Mouse (Mus musculus): ENCODE results near the gene Zc3hav1l. TPM values are rescaled to one million over a fixed set of nuclear protein-coding genes. Genes with fewer than 3 reads are reported as not detected.
A peak's percentile ranks its signal among the peaks of the same experiment; 100 is the strongest.

Zc3hav1l gene
- total RNA-seq (2021) = 1 to 10 TPM; 1.6 to 2.4 TPM

- peak; percentile 56 for DNase-seq (ENCODE audit: low spot score)
- intact Hi-C loops (cut with DNase I) = loop anchor here (5.0 kb wide), 1 partner anchor 58 kb away; no protein-coding TSS in a partner anchor
Measured at GRCm38 (mm10) chr6:38298761-38299401, at the start of gene Zc3hav1l. Zc3hav1l (minus strand) TSS chr6:38299259.

- intact Hi-C loops (cut with DNase I) = no loop called here
- DNase-seq (ENCODE audit: low spot score) = no peak
Measured at GRCm38 (mm10) chr6:38347875-38348274, 48.8 kb upstream of the Zc3hav1l start.

DNA sequence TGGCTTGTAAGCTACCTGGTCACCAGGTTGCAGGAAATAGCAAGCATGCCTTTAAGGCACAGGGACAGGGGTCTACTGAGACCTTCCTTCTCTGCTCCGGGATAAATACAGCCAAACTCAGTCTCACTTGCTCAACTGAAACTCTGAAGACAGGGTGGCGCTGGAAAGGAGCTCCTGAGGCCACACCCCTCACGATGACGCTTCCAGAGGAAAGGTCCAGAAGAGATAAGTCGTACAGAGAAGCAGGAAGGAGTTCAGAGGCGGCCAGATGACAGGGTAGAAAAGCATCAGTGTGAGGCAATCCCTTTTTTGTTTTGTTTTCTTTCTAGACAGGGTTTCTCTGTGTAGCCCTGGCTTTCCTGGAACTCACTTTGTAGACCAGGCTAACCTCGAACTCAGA is 46.7 kb upstream of the Zc3hav1l start:
- DNase-seq (ENCODE audit: low spot score) = peak; percentile 63
- intact Hi-C loops (cut with DNase I) = no loop called here

DNA sequence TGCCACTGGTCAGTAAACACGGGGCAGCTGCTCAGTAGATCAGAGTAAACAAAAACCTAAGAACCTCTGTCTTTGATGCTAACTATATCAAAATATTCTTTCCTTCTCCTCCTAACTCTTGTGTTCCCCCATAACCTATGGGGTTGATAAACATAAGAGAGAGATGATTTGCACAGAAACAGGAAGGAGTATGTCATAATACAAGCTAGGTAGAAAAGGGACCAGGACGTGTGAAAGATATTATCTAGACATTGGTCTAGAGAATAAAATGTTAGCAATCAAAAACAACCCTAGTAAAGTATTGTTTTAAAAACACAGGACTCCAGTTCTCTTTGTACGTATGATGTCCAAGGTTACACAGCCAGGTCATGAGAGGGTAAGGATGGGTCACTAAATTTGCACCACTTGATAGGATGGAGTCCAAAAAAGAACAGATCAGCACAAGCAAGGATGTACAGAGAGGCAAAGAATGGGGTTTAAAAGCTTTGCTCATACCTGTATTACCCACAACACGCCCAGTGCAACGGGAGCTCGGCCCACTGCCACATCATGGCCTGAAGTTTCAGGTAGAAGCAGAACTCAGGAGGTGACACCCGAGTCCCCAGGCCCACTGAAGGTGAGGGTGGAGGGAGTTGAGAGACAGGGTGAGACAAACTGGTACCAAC is 45.1 kb upstream of the Zc3hav1l start:
- intact Hi-C loops (cut with DNase I) = no loop called here

GRCm38 (mm10) chr6:38343581-38343980 is 44.5 kb upstream of the Zc3hav1l start:
- DNase-seq (ENCODE audit: low spot score) = no peak
- intact Hi-C loops (cut with DNase I) = no loop called here

More for the DNA sequence above, 45.1 kb upstream of the Zc3hav1l start:
- no peak for DNase-seq (ENCODE audit: low spot score)

DNA sequence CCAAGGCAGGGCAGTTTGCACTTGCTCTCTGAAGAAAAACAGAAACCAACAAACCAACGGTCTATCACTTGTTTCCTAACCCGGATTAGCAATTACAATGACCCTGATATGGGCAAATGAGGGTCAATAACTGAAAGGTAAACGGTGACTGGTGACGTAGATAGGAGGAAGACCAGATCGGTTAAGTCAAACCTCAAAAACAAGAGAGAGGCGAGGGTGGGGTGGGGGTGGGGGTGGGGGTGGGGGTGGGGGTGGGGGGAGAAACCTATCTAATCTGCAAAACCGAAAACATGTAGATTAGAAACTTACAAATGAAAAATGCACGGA is 43.6 kb upstream of the Zc3hav1l start:
- intact Hi-C loops (cut with DNase I) = no loop called here
- DNase-seq (ENCODE audit: low spot score) = no peak

DNA sequence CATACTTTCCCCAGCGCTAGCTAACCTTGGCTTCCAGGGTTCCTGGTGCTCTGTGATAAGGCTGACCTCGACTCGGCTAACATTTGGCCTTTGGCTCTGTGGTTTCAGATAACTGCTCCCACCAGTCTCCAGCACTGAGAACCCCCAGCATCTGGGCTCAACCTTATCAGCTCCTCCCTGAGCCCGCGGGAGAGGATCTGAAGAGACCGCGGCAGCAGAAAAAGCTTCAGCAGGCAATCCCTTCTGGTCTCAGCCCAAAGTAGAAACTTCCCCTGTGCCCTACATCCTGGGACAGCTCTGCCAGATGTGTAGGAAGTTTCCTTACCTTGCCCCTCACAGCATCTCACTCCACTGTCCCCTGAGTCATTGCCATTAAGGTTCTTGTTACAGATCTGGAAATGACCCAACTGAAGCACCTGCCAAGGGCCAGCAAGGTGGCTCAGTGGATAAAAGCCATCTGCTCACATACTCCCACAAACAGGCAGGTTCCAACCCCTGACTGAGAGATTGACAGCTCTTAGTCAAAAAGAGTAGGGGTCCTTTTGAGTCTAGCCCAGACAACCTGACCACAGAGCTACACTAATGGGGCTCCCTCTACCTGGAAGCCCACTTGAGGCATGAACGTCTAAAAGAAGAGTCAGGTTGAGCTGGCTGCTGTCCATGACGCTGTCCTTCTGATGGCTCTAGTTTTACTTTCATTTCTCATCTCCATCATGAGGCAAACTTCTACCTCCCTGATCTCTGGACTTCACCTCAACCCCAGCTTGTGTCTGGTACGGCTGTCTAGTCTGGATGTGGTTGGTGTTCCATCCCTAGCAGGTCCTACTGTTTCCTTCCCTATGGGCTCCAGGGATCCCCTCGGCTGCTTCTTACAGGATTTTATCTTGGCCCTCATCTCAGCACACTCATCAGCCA is 42.9 kb upstream of the Zc3hav1l start:
- intact Hi-C loops (cut with DNase I) = no loop called here
- DNase-seq (ENCODE audit: low spot score) = no peak

GRCm38 (mm10) chr6:38339078-38339477 is 40.0 kb upstream of the Zc3hav1l start:
- DNase-seq (ENCODE audit: low spot score) = no peak
- intact Hi-C loops (cut with DNase I) = no loop called here

- DNase-seq (ENCODE audit: low spot score) = no peak
- intact Hi-C loops (cut with DNase I) = no loop called here
Measured at GRCm38 (mm10) chr6:38337951-38338350, 38.9 kb upstream of the Zc3hav1l start.

DNA sequence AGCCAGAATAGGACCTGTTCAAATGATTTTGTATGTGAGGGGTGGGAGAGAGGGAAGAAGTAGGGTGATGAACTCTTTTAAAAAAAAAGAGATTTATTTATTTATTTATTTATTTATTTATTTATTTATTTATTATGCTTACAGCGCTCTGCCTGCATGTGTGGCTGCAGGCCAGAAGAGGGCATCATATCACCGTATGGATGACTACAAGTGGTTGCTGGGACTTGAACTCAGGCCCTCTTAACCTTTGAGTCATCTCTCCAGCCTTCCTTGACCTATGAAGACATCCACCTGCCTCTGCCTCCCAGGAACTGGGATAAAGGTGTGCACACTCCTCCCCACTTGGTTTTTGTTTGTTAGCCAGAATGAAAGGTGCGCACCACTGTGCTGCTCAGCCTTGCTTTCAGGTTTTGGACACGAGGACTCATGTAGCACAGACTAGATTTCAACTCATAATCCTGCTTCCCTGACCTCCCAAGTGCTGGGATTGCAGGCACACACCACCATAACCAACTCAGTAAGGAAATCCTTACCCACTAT is 38.2 kb upstream of the Zc3hav1l start:
- DNase-seq (ENCODE audit: low spot score) = no peak
- intact Hi-C loops (cut with DNase I) = no loop called here

DNA sequence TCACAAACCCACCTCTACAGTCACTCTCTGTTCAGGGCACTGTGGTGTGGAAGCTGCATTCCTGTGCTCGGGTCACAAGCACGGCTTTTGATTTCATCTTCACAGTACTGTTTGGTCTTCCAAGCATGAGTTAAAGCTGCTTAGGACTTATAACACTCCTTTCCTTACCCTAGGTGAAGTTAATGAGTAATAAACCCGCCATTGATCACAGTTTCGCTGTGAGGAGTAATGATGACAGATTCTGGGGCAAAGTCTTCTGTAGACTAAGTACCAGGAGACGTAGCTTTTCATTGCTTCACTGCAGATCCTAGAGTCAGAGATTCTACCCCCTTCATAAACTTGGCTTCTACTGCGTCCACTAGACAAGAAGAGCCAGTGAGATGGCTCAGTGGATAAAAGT is 36.2 kb upstream of the Zc3hav1l start:
- no peak for DNase-seq (ENCODE audit: low spot score)
- intact Hi-C loops (cut with DNase I) = no loop called here

DNA sequence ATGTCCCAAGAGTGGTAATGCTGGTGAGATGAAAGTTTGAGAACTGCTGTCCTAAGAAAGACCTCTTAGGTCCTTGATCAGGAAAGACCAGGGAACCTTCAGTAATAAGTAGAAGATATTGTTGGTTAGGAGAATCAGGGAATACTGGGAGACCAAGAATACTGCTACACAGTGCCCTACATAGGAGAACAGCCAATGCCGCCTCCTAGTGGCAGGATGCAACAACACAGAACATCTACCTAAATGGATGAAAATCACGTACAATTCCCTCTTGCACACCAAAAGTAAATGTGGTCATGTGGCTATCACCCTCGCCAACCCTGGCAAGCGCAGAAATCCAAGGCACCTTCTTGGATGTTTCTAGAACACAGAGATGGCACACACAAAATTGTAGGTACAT is 27.5 kb upstream of the Zc3hav1l start:
- intact Hi-C loops (cut with DNase I) = loop anchor here (2.0 kb wide), 1 partner anchor 166 kb away; no protein-coding TSS in a partner anchor
- no peak for DNase-seq (ENCODE audit: low spot score)

DNA sequence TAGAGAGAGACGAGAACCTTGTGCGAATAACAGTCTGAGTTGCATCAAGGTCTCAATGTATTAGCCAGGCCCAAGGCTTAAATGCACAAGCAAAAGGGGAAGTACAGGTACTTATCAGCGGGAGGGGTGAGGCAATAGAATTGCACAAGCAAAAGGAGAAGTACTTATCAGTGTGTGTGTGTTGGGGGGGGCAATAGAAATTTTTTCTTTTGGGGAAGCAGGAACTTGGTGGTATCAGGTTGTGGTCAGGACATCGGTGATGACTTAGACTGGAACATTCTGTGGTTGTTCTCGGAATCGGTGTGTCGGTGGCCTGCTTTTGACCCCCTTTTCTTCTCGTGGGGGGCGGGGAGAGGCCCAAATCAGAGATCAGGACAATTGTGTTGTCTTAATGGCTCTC is 21.6 kb upstream of the Zc3hav1l start:
- intact Hi-C loops (cut with DNase I) = no loop called here
- no peak for DNase-seq (ENCODE audit: low spot score)

DNA sequence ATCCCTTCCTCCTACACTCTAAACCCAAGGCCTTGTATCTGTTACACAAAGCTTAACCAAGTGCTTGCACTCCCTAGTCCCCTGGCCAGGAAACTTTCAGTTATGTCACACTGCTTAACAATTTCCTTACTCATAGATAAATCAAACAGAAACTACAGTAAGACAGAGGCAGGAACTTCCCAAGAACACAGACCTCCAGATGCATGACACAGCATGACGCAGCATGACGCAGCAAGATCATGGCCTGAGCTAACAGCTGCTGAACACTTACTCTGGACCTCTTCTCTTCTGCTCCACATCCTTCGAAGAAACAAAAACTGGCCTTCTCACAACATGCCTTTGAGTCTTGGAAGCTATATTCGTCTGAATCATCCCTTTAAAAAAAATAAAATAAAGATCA is 17.0 kb upstream of the Zc3hav1l start:
- intact Hi-C loops (cut with DNase I) = no loop called here
- DNase-seq (ENCODE audit: low spot score) = no peak

GRCm38 (mm10) chr6:38309741-38310140 is 10.7 kb upstream of the Zc3hav1l start:
- intact Hi-C loops (cut with DNase I) = no loop called here
- DNase-seq (ENCODE audit: low spot score) = no peak

- no peak for DNase-seq (ENCODE audit: low spot score)
- intact Hi-C loops (cut with DNase I) = no loop called here
Measured at GRCm38 (mm10) chr6:38304981-38305380, 5.9 kb upstream of the Zc3hav1l start.

GRCm38 (mm10) chr6:38298246-38298635 is 818 bp downstream of the Zc3hav1l start:
- DNase-seq (ENCODE audit: low spot score) = no peak
- intact Hi-C loops (cut with DNase I) = loop anchor here (5.0 kb wide), 1 partner anchor 59 kb away; no protein-coding TSS in a partner anchor

DNA sequence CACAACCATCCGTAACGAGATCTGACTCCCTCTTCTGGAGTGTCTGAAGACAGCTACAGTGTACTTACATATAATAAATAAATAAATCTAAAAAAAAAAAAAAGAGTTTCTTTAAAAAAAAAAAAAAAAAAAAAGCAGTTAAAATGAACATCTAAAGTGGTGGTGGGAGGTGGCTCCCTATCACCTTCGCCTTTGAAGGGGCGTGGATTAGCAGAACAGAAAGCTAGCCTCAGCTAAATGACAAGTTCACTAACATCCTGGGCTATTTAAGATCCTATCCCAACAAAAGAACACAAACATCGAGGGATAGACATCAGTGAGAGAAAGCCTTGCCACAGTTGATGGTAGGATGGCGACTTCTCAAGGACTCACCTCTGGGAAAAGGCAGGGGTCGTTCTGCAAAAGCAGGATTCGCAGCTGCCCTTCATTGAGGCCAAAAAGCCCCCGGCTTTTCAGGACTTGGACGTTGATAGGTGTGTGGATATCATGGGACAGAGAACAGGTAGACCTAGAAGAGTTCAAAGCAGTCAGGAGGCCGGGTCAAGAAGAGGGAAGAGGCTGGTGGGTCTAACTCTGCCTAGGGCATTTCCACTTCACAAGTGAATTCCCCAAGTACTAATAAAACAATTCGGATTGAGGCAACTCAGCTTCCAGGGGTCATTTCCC is 1.3 kb downstream of the Zc3hav1l start:
- no peak for DNase-seq (ENCODE audit: low spot score)
- intact Hi-C loops (cut with DNase I) = loop anchor here (5.0 kb wide), 1 partner anchor 60 kb away; no protein-coding TSS in a partner anchor

DNA sequence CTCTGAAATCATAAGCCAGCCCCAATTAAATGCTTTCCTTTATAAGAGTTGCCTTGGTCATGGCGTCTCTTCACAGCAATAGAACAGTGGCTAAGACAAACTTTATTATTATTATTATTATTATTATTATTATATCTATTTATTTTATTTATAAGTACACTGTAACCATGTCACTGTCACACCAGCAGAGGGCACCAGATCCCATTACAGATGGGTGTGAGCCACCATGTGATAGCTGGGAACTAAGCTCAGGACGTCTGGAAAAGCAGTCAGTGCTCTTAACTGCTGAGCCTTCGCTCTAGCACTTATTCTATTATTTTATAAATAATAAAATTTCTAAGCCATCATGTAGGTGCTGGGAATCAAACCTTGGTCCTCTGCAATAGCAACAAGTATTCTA is 5.4 kb downstream of the Zc3hav1l start:
- intact Hi-C loops (cut with DNase I) = no loop called here
- DNase-seq (ENCODE audit: low spot score) = no peak
